Mouse (Mus musculus): Measurements from ENCODE around the gene Cnot4. TPM values are rescaled to one million over a fixed set of nuclear protein-coding genes. Genes with fewer than 3 reads are reported as not detected.

Gene Cnot4
- polyA plus RNA-seq, 1 experiment from 2014 or later, result 34.3 TPM

DNA sequence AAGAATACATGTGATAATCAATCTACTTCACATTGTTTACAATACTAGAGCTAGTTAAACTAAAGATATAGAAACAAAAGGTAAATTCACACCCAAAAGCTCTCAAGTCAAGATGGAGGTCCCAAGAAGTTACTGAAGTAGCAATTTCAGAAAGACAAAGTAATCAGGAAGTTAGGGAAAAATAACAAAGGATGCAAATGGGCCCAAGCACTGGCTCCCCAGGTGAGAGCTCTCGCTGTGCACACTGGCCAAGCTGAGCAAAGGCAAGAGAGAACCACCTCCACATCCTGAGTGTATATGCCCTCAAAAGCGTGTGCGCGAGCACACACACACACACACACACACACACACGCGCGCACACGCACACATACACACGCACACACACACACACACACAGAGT lies 58.4 kb downstream of the Cnot4 start:
- DNase-seq (ENCODE audit: low spot score), result no peak
- Histone ChIP-seq H3K4me3 (replicated peaks; ENCODE audit: low read length) (no peak overlapping the region), H3K36me3 (replicated peaks; ENCODE audit: control insufficient read depth, insufficient read depth) (peaks cover 24% of the 10 kb centered on the region), H3K27me3 (ENCODE audit: control insufficient read depth, insufficient read depth, low read length) (no peaks in the 10 kb centered on the region), H3K9me3 (ENCODE audit: control insufficient read depth, low read length) (no peaks in the 10 kb centered on the region), H3K4me2 (replicated peaks) (no peak overlapping the region), H3K9ac (no peak overlapping the region), H3K27ac (no peak overlapping the region), H3K4me1 (replicated peaks; ENCODE audit: control insufficient read depth, insufficient read depth, low read length) (no peaks in the 10 kb centered on the region)
- over 99% methylated on average over 9 of the region's 9 CpGs for WGBS
- ATAC-seq (ENCODE audit: low FRiP score), result no peak

DNA sequence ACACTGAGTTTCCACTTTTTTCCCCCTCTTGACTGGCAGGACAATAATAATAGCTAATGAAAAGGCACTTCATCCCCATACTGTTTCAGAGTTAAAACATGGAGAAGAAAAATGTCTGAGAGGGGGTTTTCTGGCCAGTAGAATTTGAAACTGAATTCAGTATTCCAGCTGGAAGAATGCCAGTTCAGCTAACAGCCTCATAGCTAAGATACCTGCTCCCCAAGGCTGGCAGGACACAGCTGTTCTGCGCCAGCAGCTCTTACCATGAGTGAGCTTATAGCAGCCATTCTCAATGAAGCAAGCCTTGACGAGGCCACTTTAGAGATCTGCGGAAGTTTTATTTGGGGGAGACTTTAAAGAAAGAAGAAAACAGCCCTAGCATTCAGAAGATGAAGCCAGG lies 62.3 kb downstream of the Cnot4 start:
- ATAC-seq (ENCODE audit: low FRiP score), result no peak
- no peak overlapping the region for H3K27ac ChIP-seq
- H3K4me3 ChIP-seq (replicated peaks; ENCODE audit: low read length), result no peak overlapping the region
- H3K9me3 ChIP-seq (ENCODE audit: control insufficient read depth, low read length), result no peaks in the 10 kb centered on the region
- H3K4me1 ChIP-seq (replicated peaks; ENCODE audit: control insufficient read depth, insufficient read depth, low read length), result no peaks in the 10 kb centered on the region
- 78% methylated on average over 3 of the region's 3 CpGs for WGBS
- H3K4me2 ChIP-seq (replicated peaks), result no peak overlapping the region
- no peak for DNase-seq (ENCODE audit: low spot score)
- H3K27me3 ChIP-seq (ENCODE audit: control insufficient read depth, insufficient read depth, low read length), result no peaks in the 10 kb centered on the region
- peaks cover 20% of the 10 kb centered on the region for H3K36me3 ChIP-seq (replicated peaks; ENCODE audit: control insufficient read depth, insufficient read depth)
- no peak overlapping the region for H3K9ac ChIP-seq

DNA sequence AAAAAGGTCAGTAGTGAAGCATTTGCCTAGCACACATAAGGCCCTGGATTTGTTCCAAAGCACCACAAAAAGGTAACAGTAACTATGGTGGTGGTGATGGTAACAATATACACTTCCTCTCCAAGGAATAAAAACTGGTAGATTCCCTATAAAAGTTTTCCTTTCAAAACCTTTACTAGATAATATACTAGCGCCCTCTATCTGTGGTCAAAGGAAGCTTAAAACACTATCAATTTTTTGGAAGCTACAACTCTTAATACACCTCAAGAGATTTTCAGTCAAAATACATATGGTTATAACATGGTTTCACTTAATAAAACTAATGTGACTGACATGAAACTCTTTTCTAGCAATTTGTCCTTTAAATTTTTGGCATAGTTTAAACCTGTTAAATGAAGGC lies 71.1 kb downstream of the Cnot4 start:
- WGBS, result 9% methylated on average over 1 of the region's 1 CpGs
- H3K27ac ChIP-seq, result no peak overlapping the region

DNA sequence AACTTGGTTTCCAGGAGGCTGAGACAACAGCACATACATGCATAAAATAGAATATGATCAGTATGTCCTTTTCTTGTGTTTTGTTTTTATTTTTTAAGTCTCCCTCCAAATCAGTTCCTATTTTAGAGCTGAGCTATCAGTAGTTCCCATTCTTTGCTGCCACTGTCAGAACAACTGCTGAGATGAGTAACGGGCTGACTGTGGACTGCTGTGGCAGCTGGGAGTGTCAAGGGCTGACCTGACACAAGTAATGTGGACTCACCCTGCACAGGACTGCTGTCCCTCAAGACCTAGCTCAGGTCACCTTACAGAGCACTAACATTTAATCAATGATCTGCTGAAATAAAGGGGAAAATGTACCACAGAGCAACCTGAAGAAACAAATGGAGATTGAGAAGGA lies 90.4 kb downstream of the Cnot4 start:
- ATAC-seq (ENCODE audit: low FRiP score), result no peak
- H3K27ac ChIP-seq, result no peak overlapping the region
- no peaks in the 10 kb centered on the region for H3K9me3 ChIP-seq (ENCODE audit: control insufficient read depth, low read length)
- no peak overlapping the region for H3K4me3 ChIP-seq (replicated peaks; ENCODE audit: low read length)
- H3K9ac ChIP-seq, result no peak overlapping the region
- no peaks in the 10 kb centered on the region for H3K36me3 ChIP-seq (replicated peaks; ENCODE audit: control insufficient read depth, insufficient read depth)
- DNase-seq (ENCODE audit: low spot score), result no peak
- H3K4me1 ChIP-seq (replicated peaks; ENCODE audit: control insufficient read depth, insufficient read depth, low read length), result no peaks in the 10 kb centered on the region
- WGBS, result 67% methylated on average over 1 of the region's 1 CpGs
- H3K27me3 ChIP-seq (ENCODE audit: control insufficient read depth, insufficient read depth, low read length), result no peaks in the 10 kb centered on the region
- no peak overlapping the region for H3K4me2 ChIP-seq (replicated peaks)

More for the DNA sequence above, 71.1 kb downstream of the Cnot4 start:
- Histone ChIP-seq H3K4me1 (replicated peaks; ENCODE audit: control insufficient read depth, insufficient read depth, low read length) (no peaks in the 10 kb centered on the region), H3K9me3 (ENCODE audit: control insufficient read depth, low read length) (no peaks in the 10 kb centered on the region), H3K27me3 (ENCODE audit: control insufficient read depth, insufficient read depth, low read length) (no peaks in the 10 kb centered on the region), H3K4me2 (replicated peaks) (no peak overlapping the region), H3K9ac (no peak overlapping the region), H3K4me3 (replicated peaks; ENCODE audit: low read length) (no peak overlapping the region), H3K36me3 (replicated peaks; ENCODE audit: control insufficient read depth, insufficient read depth) (peaks cover 23% of the 10 kb centered on the region; the same call in 1 of the 2 replicates)
- ATAC-seq (ENCODE audit: low FRiP score) (no peak), DNase-seq (ENCODE audit: low spot score) (no peak)

DNA sequence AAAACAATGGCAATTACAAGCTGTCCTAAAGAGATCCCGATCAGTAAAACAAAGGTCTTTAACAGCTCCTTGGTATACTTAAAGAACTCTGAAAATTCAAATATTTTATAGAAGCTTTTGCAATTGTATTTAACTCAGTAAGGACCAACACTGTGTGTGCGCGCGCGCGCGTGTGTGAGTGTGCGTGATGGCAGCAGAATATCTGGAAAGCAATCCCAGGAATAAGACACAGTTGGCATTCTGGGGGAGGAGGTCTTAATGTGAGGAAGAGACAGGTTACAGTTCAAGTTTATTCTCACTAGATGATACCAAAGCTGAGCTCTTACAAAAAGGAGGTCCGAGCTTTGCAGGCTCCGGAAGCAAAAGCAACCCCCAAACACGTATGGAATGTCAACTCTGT lies 100.2 kb downstream of the Cnot4 start:
- WGBS, result 95% methylated on average over 11 of the region's 11 CpGs

DNA sequence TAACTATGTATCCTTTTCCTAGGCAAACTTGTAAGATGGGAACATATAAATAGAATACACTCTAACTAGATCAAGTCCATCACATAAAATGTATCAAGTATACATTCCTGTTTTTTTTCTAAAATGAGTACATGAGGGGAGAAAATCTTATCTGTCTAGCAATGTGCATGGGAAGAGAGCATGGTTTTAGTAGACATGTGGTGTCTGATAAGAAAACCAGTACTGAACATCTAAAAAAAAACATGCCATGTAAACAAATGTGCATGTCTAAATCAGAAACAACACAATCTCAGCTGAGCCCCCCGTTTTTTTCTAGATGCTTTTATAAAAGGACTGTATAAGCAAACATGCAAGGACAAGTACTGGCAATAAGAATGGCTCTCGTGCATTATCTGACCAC lies 100.8 kb downstream of the Cnot4 start:
- Histone ChIP-seq H3K4me3 (replicated peaks; ENCODE audit: low read length) (no peak overlapping the region), H3K9ac (no peak overlapping the region), H3K36me3 (replicated peaks; ENCODE audit: control insufficient read depth, insufficient read depth) (0 out of 2 replicates have a peak, but pooled peaks cover 5% of the 10 kb centered on the region), H3K27me3 (ENCODE audit: control insufficient read depth, insufficient read depth, low read length) (no peaks in the 10 kb centered on the region), H3K9me3 (ENCODE audit: control insufficient read depth, low read length) (no peaks in the 10 kb centered on the region), H3K4me2 (replicated peaks) (no peak overlapping the region), H3K27ac (no peak overlapping the region), H3K4me1 (replicated peaks; ENCODE audit: control insufficient read depth, insufficient read depth, low read length) (no peaks in the 10 kb centered on the region)
- no peak for ATAC-seq (ENCODE audit: low FRiP score)
- 92% methylated on average over 2 of the region's 2 CpGs for WGBS
- DNase-seq (ENCODE audit: low spot score), result no peak

More for the DNA sequence above, 100.2 kb downstream of the Cnot4 start:
- no peak overlapping the region for H3K27ac ChIP-seq
- no peaks in the 10 kb centered on the region for H3K27me3 ChIP-seq (ENCODE audit: control insufficient read depth, insufficient read depth, low read length)
- H3K36me3 ChIP-seq (replicated peaks; ENCODE audit: control insufficient read depth, insufficient read depth), result 0 out of 2 replicates have a peak, but pooled peaks cover 5% of the 10 kb centered on the region
- no peak overlapping the region for H3K4me3 ChIP-seq (replicated peaks; ENCODE audit: low read length)
- no peak overlapping the region for H3K9ac ChIP-seq
- DNase-seq (ENCODE audit: low spot score), result no peak
- no peaks in the 10 kb centered on the region for H3K4me1 ChIP-seq (replicated peaks; ENCODE audit: control insufficient read depth, insufficient read depth, low read length)
- no peak for ATAC-seq (ENCODE audit: low FRiP score)
- no peak overlapping the region for H3K4me2 ChIP-seq (replicated peaks)
- H3K9me3 ChIP-seq (ENCODE audit: control insufficient read depth, low read length), result no peaks in the 10 kb centered on the region

DNA sequence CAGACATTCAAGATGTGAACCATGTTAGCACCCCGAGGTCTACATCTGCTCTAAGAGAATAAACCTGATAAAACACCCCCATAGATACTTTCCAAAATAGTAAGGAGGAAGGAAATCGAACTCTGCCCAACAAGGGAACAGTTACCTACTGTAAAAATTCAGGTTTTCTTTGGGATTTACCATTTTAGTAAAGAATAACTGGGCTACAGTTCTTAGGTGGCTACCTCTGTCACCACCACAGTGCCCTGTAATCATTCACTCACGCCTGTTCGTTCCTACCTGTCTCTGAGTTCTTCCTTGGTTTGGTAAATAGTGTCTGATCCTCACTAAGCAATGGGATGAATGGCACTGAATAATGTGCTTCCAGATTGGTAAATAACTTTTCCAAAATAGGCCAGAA lies 102.7 kb downstream of the Cnot4 start:
- Histone ChIP-seq H3K9ac (no peak overlapping the region), H3K36me3 (replicated peaks; ENCODE audit: control insufficient read depth, insufficient read depth) (no peaks in the 10 kb centered on the region), H3K4me2 (replicated peaks) (no peak overlapping the region), H3K9me3 (ENCODE audit: control insufficient read depth, low read length) (no peaks in the 10 kb centered on the region), H3K4me3 (replicated peaks; ENCODE audit: low read length) (no peak overlapping the region), H3K4me1 (replicated peaks; ENCODE audit: control insufficient read depth, insufficient read depth, low read length) (no peaks in the 10 kb centered on the region), H3K27me3 (ENCODE audit: control insufficient read depth, insufficient read depth, low read length) (no peaks in the 10 kb centered on the region), H3K27ac (no peak overlapping the region)
- DNase-seq (ENCODE audit: low spot score), result no peak
- no peak for ATAC-seq (ENCODE audit: low FRiP score)
- 93% methylated on average over 4 of the region's 4 CpGs for WGBS

DNA sequence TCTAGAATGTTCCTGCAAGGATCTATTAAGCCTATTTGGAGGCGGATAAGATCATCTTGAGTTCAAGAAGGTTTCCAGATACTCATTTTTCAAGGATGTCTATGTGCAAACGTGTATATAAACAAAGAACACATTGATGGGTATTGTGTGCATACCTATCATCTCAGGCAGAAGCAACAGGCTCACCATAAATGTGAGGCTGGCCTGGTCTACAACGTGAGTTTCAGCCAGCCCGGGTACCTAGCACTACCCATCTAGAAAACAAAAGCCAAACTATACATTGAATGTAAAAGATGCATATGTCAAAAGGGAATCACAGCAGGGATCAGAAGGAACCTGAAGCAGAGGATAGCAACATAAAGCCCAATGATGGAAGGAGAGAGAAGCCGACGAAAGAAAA lies 103.3 kb downstream of the Cnot4 start:
- ATAC-seq (ENCODE audit: low FRiP score), result no peak

DNA sequence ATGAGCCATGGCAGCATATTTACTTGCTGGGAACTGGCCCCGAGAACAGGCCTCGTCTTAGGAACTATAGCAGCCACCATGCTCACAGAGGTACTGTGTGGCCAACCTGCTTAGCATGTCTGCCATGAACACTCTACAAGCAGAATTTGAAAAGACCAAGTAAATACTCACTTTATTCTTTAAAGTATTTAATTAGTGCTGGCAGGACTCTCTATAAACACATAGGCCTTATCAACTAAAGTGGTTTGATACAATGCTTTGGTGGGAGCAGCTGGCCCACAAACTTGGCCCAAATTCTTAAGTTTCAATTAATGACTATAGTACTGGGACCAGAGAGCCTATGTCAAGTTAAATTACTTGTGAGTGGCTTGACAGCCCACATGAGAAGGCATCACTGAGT lies 105.5 kb downstream of the Cnot4 start:
- Histone ChIP-seq H3K27ac (no peak overlapping the region), H3K36me3 (replicated peaks; ENCODE audit: control insufficient read depth, insufficient read depth) (peaks cover 2% of the 10 kb centered on the region; the same call in 1 of the 2 replicates), H3K4me3 (replicated peaks; ENCODE audit: low read length) (no peak overlapping the region), H3K9me3 (ENCODE audit: control insufficient read depth, low read length) (no peaks in the 10 kb centered on the region), H3K27me3 (ENCODE audit: control insufficient read depth, insufficient read depth, low read length) (no peaks in the 10 kb centered on the region), H3K4me2 (replicated peaks) (no peak overlapping the region), H3K4me1 (replicated peaks; ENCODE audit: control insufficient read depth, insufficient read depth, low read length) (no peaks in the 10 kb centered on the region), H3K9ac (no peak overlapping the region)
- ATAC-seq (ENCODE audit: low FRiP score), result no peak
- 89% methylated on average over 2 of the region's 2 CpGs for WGBS
- no peak for DNase-seq (ENCODE audit: low spot score)

More for the DNA sequence above, 103.3 kb downstream of the Cnot4 start:
- no peaks in the 10 kb centered on the region for H3K4me1 ChIP-seq (replicated peaks; ENCODE audit: control insufficient read depth, insufficient read depth, low read length)
- H3K36me3 ChIP-seq (replicated peaks; ENCODE audit: control insufficient read depth, insufficient read depth), result no peaks in the 10 kb centered on the region
- 87% methylated on average over 6 of the region's 6 CpGs for WGBS
- no peak overlapping the region for H3K4me3 ChIP-seq (replicated peaks; ENCODE audit: low read length)
- no peak for DNase-seq (ENCODE audit: low spot score)
- no peaks in the 10 kb centered on the region for H3K27me3 ChIP-seq (ENCODE audit: control insufficient read depth, insufficient read depth, low read length)
- no peak overlapping the region for H3K4me2 ChIP-seq (replicated peaks)
- no peak overlapping the region for H3K9ac ChIP-seq
- H3K9me3 ChIP-seq (ENCODE audit: control insufficient read depth, low read length), result no peaks in the 10 kb centered on the region
- no peak overlapping the region for H3K27ac ChIP-seq

DNA sequence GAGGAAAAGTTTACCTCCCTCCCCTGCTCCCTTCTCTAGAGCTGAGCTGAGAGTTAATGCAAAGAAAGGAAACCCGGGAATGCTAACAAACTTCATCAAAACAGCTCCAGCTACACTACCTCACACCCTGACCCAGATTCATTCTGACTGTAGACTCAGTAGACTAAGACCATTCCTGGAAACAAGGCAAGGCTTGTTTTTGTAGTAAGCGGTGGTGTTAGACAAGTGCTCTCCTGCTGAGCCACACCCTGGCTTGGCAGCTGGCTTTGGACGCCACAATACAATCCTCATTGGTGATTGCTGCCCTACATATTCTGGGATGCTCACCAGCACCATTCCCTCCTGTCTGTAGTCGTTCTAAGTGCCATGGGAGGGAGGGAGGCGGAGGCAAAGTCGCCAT lies 106.3 kb downstream of the Cnot4 start:
- ATAC-seq (ENCODE audit: low FRiP score) (no peak), DNase-seq (ENCODE audit: low spot score) (no peak)
- Histone ChIP-seq H3K4me1 (replicated peaks; ENCODE audit: control insufficient read depth, insufficient read depth, low read length) (no peaks in the 10 kb centered on the region), H3K36me3 (replicated peaks; ENCODE audit: control insufficient read depth, insufficient read depth) (peaks cover 7% of the 10 kb centered on the region; the same call in 1 of the 2 replicates), H3K27ac (no peak overlapping the region), H3K27me3 (ENCODE audit: control insufficient read depth, insufficient read depth, low read length) (no peaks in the 10 kb centered on the region), H3K4me3 (replicated peaks; ENCODE audit: low read length) (no peak overlapping the region), H3K9ac (no peak overlapping the region), H3K4me2 (replicated peaks) (no peak overlapping the region), H3K9me3 (ENCODE audit: control insufficient read depth, low read length) (no peaks in the 10 kb centered on the region)
- 61% methylated on average over 6 of the region's 6 CpGs for WGBS

Measured in hindbrain, embryonic 14.5 days (tissue).